Mouse (Mus musculus): ENCODE measurements around the gene Map3k1.

The Map3k1 gene

DNA sequence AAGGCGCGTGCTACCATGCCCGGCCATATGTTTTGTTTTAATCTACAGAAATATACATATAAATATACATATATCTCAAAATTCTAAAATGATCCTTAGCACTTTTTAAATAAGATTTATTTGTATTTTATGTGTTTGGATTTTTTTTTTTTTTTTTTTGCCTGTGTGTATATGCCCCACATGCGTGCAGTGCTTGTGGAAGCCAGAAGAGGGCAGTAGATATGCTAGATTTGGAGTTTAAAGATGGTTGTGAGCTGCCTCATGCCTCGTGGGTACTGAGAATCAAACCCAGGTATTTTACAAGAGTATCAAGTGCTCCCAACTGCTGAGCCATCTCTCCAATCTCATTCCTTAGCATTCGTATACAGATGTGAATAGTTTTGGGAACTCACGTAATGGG lies 6.2 kb upstream of the Map3k1 start:
- CTCF ChIA-PET = no interaction called here

DNA sequence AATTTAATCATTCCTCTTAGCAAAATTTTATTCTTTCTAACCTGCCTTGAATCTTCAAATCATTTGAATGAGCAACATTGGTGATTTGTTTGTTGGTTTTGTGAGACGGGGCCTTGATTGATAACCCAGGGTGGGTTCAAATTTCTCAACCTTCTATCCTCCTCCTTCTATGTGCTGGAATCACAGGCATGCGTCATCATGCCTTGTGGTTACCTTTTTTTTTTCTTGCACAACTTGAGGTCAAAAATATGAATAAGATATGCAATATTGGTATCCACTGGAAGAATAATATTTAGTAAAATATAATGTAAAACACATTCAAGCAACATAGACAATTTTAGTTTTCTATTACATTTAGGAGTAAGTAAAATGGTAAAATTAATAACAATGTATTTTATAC lies 3.9 kb upstream of the Map3k1 start:
- CTCF ChIA-PET = no interaction called here

DNA sequence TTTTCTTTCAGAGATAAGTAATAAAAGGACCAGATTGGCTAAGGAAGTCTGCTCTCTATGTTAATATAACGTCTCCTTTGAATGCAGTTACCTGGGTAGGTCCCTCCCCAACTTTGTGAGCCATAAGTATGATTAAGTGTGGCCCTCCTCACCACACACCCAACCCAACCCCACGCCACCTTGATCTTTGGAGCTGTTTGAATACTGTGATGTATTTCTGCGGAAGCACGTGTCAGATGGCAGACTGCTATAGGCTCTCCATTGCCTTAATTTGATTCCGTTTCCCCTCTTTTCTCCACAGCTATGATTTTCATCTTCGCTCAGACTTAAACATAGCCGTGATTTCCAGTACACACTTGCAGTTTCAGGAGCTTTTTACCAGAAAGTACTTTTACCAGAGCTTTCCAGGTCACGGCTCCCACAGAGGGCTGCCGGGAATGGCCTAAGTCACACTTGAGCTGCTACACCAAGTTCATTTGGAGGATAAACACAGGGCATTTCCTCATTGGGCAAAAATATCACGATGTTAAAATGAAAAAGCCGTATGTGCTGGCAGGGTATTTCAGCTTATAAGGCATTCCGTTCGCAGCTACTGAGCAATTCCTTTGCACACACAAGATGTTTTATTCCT lies 2.3 kb upstream of the Map3k1 start:
- CTCF ChIA-PET = interaction anchor here (1.5 kb wide), 1 partner anchor 10 kb away, joined by 4 read pairs; no protein-coding TSS in a partner anchor

DNA sequence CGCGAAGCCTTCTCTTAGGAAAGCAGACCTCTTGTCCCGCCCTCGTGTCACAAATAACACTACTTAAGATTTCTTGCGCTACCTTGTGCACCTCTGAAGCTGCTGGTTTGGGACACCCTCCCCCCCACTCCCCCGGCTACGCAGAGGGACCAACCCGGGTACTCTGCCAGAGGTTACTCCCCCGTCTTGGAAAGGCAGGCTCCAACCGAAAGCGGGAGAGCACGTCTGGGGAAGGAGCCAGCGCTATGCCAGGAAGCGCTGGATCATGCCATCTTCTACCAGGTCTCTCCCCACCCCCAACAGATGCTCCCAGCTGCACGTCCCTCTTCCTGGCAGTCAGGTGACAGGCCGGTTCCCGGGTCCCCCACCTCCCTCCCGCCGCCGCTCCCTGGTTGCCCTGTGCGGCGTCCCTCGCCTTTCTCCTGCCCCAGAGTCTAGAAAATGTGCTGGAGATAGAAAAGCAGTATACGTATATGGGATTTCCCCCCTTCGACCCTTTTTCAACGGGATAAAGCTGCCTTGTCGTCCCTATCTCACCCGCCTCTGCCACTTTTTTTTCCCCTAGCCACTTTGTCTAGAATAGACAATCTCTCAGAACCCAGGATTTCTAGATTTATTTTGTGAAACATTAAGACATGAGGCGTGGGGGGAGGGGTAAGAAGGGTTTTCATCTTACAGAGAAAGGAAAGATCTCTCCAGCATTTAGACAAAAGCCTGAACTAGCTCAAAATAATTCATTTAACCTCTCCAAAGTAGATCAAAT lies 854 bp upstream of the Map3k1 start:
- CTCF ChIA-PET = interaction anchor here (0.6 to 1.5 kb wide), 2 partner anchors 11 to 26 kb away, joined by 4 to 5 read pairs; no protein-coding TSS in a partner anchor

DNA sequence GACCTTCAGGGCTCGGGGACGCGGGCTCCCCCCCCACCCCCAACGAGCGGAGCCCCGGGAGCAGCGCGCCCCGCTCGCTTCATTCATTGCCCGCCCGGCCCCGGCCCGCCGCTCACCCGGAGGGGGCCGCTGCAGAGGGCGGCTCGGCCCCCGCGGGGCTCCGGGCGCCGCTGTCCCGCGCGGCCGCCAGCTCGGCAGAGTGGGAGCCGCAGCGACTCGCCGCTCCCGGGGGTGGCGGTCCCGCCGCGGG lies 481 bp downstream of the Map3k1 start:
- CTCF ChIA-PET = no interaction called here

DNA sequence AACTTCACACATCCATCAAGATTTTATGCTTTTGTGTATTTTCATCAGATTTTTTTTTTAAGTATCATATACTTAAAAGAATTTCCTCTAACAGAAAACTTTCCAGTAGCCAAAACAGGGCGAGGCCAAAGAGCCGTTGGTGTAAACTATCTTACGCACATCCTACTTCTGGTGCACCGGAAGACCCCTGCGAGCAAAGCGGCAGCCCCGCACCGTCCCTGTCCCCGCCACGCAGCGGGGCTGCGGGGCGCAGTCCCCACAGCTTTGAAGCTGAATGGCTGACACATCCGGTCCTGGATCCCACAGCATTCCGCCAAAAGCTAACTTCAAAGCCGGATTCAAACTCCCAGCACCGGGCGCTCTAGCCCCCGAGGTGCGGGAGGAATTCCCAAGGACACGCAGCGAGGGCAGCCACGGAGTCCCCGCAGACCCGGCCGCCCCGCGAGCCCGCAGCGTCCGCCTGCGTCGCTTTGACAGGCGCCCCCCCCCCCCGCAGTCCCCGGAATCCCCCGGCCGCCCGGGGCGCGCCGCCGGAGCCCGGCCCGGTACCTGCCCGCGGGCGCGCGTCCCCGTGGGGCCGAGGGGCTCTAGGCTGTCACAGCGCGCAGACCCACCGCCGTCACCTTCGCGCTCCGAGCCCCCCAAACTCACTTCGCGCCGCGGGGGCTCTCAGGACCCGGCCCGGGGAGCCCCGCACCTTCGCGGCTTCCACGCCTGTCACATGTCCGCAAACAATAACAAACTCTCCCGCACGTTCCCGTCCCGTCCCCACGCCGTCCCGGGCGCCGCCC lies 1.0 kb downstream of the Map3k1 start:
- CTCF ChIA-PET = no interaction called here

DNA sequence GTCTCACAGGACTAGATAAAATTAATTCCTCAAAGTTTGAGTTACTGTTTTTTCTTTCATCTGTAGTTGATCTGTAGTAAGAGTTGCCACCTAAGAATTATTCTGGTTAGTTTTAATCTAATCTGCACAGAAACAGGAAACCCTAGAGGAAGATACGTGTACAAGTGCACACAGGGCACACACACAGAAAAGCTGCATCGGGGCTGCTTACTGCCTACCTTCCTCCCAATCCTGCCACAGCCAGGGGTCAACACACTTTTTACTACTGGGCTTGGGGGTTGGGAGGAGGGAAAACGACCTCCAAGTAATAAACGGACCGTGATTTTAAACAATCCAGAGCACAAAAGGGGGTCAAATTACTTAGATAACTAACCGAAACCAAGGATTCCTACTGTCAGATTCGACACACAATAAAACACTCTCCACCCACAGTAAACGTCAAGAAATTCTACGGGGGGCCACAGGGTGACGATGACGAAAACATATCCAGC lies 1.6 kb downstream of the Map3k1 start:
- CTCF ChIA-PET = no interaction called here

DNA sequence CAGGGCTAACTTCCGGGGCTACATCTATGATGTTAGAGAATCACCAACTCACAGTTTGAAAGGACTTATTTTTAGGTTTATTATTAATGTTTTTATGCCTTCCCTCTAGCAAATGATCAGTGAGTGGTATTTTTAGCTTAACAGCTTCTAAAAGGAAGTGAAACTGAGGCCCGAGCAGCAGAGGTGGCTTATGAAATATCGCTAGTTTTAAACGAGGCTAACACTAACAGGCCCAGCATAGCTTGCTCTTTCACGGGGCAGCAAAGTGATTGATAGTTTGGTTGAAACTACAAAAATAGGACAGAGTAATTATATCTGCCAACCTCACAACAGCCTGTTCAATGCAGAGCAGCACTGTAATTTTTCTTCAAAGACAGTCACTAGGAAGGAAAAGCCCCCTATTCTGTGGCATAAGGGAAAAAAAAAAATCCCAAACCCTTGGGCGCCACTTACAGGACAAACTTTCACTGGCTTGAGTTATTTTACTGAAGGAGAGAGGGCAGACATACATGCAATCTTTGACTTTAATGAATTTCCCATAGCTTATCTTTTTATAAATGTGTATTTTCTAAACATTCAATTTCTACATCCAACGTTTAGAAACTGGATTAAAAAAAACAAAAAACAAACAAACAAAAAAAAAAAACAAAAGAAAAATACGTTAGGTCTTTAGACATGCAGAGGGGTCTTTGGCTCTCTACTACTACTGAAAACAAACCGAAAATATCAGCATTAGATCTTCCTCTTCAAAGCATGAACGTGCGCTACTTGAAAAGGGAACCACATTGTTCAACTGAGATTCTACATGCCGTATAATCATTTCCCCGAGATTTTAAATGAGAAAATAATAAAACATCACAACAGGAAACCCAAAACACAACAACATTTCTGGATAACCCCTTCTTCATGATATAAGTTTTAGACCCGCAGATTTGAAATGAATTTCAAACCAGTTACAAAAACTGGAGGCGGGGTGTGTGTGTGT lies 2.8 kb downstream of the Map3k1 start:
- CTCF ChIA-PET = interaction anchor here (0.6 to 1.2 kb wide), 5 partner anchors 17 to 230 kb away, joined by 3 to 7 read pairs (median 4); no protein-coding TSS in a partner anchor

DNA sequence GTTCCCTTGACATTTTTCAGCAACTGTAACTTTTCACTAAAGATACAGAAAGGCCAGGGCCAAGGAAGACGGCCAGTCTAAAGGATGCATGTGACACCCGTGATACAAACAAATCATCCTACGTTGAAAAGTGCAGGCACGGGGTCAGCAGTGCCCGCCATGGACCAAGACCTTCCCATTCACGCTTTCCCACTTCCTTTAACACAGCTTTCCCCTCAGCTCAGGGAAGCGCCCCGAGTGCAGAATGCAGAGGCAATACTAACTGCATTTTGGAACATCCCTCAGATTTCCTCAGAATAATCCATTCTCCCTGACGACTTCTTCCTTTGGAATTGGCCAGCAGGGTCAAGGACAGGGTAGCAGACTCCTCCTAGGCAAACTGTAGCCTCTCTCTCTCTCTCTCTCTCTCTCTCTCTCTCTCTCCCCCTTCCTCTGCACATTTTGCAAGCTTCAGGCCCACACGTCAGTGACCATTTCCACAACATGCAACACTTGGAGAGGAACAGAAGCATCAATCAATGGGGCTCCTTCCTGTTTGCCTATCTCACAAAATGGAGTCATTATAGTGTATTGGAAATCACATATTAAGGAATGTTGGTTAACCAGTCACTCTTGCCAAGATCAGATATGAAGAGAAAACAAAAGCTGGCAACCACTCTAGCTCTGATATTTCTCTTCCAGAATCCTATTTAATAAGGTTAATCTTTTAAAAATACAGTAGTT lies 3.7 kb downstream of the Map3k1 start:
- CTCF ChIA-PET = interaction anchor here (0.6 to 1.2 kb wide), 2 partner anchors 16 to 26 kb away, joined by 3 to 5 read pairs; no protein-coding TSS in a partner anchor

DNA sequence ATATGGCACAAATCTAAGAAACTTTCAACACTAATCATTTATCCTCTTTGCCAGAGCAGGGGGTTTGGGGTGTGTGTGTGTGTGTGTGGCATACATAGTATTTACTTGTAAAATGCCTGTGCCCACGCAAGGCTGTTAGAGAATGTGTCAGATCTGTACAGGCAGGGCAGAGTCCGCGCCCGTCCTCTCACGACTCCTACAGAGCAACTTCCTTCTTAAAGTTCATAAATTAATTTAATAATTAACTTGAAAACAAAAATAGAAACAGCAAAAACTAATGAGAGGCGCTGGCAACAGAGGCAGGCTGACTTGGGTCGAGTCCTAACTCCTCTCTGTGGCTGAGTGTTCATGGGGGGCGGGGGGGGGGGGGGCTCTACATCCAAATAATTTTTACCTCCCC lies 4.6 kb downstream of the Map3k1 start:
- CTCF ChIA-PET = interaction anchor here (0.7 kb wide), 1 partner anchor 119 kb away, joined by 5 read pairs; no protein-coding TSS in a partner anchor

DNA sequence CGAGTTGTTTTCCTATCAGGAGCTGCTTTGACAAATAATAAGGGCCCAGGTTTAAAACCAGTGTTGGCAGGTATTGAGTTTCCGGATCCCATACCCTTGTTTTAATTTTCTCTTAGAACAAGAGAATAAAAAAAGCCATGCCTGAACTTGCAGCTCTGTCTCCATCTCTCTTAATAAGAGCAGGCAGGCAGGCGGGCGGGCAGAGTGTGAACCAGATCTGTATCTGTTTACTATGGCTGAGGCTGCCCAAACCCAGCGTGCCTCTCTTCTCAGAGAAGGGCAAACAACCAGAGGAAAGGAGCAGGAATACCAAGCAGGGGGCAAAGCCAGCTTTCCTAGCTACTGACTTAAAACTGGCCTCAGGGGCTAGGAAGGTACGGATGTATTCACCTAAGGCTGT lies 5.3 kb downstream of the Map3k1 start:
- CTCF ChIA-PET = interaction anchor here (0.5 kb wide), 1 partner anchor 134 kb away, joined by 4 read pairs; no protein-coding TSS in a partner anchor

DNA sequence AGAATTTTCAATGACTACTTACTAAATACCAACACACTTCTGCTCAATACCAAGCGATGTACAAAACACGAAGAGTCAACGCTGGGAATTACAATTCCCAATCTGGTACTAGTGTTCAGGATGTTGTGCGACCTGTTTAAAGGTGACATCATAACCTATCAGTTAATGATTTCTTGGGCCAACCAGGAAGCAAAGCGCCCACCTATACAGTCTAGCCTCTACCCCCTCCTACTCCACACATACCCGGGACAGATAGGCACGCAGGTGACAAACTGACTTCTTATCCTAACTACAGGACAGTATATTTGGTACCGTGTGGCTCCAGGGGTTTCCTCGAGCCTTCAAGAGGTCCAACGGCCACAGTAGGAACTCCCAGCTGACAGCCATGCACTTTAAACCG lies 5.9 kb downstream of the Map3k1 start:
- CTCF ChIA-PET = no interaction called here

DNA sequence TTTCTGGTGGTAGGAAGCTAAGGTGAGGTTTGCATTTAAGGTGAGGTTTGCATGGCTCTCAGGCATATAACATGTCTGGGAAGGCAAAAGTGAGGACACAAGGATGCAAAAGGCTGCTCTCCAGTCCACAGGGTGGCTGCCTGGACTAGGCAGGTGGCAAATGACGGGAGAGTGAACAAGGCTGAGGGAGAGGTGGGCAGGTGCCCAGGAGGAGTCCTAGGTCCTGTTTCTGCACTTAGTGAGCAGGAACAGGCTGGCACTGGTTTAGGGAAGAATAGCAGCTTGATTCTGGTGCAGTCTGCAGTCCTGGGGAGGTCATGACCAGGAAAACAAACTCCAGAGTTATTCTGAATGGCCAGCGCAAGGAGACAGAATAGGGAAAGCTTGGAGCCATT lies 6.5 kb downstream of the Map3k1 start:
- CTCF ChIA-PET = no interaction called here

DNA sequence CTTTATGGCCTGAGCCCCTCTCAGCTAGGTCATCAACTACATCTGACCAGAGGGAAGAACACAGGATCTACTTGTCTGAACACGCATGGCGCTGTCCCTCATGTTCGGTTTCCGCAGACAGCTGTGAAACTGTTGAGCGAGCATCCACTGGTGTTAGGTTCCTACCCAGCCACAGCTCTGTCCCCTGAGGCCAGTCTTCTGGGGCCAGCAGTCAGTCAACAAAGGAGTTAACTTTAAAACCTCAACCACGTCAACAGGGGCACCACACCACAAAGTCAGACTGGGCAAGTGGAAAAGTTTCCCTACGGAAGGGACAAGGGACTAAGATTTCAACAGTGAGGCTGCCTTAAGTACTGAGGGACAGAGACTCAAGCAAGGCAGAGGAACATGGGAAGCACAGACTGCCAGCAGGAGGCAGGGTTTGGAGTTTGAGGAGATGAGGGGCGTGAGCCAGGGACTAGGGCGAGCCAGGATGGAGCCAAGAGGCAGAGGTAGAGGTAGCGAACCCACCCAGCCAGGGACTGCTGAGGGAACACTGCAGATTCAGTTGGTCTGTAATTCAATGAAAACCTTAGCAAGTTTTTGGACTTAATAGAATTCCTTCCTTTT lies 7.0 kb downstream of the Map3k1 start:
- CTCF ChIA-PET = no interaction called here

DNA sequence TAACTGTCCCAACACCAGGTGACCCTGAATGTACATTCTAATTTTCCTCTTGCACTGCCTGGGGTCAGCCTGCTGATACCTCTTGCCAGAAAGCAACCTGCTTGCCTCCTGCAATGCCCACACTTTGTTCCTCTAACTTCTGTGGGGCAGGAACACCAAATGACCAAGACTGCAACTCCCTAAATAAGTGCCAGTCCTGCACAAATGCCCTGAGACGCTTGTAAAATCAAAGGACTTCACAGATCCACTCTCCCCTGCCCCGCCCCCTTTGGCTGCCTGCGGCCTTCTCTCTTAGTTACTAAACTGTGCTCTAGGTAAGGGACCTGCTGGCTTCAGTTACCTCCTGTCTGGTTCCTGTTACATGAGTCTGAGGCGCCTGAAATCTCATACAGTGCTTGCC lies 7.9 kb downstream of the Map3k1 start:
- CTCF ChIA-PET = interaction anchor here (0.5 kb wide), 1 partner anchor 222 kb away, joined by 6 read pairs; no protein-coding TSS in a partner anchor

DNA sequence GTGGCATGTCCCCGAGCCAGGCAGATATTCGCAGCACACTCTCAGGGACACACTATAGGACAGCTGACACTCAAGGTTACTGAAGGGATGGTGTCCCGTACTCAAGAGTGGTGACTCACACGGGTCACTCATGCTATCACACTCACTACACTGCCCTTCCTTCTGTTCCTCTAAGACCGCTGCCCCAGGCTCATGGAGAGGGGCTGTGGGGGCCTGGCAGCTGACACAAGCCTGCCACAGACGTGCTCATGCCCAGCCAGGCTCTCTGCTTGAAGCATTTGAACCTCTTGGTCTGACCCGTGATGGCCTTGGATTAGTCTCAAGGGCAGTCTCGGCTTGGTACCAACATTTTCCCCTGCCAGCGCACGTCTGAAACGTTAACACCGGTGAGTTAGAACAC lies 10.7 kb downstream of the Map3k1 start:
- CTCF ChIA-PET = no interaction called here

DNA sequence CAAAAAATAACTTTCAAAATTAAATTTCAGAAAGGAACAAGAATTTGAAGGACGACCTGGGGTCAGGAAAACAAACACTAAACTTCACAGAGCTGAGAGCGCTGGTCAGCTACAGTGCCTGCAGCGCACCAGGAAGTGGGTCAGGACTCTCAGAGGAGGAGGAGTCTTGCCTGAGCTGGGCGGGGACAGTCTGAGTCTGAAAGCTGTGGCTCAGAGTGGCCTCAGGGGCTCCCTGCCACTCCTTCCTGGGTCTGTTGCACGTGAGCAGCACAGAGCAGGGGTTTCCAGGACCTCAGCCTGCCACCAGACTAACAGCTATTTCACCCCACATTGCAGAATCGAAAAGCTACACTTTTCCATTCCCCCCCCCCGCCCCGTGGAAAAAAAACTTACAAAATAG lies 11.8 kb downstream of the Map3k1 start:
- CTCF ChIA-PET = interaction anchor here (0.6 to 0.8 kb wide), 2 partner anchors 27 to 212 kb away, joined by 7 to 8 read pairs; no protein-coding TSS in a partner anchor

DNA sequence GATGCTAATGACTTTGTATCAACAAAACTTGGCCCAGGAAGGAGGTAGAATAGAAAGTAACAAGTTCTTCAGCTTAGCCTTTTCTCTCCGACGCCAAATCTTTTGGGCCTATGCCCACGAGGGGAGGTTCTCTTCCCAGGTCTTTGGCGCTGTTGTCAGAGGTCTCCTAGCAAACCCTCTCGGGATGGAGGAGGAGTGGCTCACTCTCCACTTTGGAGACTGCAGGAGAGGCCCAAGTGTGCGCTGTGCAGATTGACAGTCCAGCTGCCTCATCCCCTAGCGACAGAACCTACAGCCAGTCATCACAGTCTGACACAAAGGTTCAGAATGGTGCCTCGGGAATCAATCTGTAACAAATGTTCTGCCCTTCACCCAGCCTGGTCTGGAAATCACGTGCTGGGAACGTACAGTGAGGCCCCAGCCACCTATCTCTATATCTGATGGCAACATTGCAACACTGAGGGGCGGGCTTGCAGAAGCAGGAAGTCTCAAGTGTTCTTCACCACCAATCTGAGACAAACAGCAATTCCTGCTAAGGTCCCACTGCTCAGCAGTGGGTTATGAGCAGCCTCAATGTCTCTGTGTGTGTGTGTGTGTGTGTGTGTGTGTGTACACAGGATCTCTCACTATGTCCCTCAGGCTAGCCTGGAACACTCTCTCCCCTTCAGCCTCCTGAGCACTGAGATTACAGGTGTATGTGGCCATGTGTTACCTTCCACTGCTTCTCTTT lies 12.4 kb downstream of the Map3k1 start:
- CTCF ChIA-PET = interaction anchor here (0.6 to 0.8 kb wide), 3 partner anchors 28 to 213 kb away, joined by 7 to 12 read pairs (median 8); no protein-coding TSS in a partner anchor

DNA sequence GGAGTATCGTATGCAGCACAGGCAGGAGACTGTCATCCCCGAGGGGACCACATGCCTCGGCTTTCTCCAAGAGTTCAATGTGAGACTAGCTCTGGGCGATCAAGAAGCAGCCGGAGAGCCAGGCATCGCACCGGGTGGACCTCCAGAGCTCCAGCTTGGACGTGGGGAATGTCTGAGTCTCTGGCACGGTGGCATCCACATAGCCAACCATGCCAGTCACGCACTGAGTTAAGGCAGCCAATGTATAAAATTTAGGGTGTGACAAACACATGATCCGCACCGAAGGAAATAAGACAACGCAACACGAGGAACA lies 15.9 kb downstream of the Map3k1 start:
- CTCF ChIA-PET = no interaction called here
